Mouse (Mus musculus): ENCODE data around the gene Frmd8. TPM values are rescaled to one million over a fixed set of nuclear protein-coding genes. Genes with fewer than 3 reads are reported as not detected.

The Frmd8 gene
- total RNA-seq, 2 experiments from 2014 or later = 10.7 to 12.4 TPM

- intact Hi-C loops (cut with DNase I) = no loop called here
- DNase-seq (ENCODE audit: extremely low spot score in 1 of 2, low spot score in 2 of 2) = no peak
These were observed 11.3 kb downstream of the Frmd8 start for GRCm38 (mm10) chr19:5863776-5864175.

DNA sequence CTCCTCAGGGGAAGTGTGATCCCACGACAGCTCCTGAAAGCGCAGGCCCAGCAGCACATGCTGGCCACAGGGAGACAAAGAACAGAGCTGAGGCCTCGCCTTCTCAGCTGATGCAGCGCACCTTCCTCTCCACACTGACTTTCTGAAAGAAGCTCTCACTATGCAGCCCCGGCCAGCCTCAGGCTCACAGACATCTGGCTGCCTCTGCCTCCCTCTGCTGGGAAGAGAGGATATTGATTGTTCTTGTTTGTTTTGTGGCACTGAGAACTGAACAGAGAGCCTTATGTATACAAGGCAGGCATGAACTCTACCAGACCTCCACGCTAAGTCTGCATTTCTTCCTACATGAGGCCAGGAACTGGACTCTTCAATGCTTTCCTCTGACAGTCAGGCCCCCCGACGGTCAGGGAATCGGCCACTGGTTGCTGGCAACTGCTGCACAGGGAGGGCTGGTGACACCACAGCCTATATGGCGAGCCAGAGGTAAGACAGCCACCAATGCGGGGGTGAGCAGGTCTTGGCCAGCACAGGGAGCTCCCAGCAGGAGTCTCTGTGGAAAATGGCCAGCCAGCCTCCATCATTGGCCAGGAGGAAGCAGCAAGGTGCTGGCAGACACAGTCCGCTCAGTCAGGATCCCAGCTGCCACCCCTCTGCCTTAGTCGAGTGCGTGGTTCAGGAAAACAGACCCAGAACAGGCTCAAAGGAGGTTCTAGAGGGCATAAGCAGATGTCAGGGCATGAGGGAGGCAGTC lies 12.6 kb downstream of the Frmd8 start:
- intact Hi-C loops (cut with DNase I) = no loop called here
- DNase-seq (ENCODE audit: extremely low spot score in 1 of 2, low spot score in 2 of 2) = no peak

DNA sequence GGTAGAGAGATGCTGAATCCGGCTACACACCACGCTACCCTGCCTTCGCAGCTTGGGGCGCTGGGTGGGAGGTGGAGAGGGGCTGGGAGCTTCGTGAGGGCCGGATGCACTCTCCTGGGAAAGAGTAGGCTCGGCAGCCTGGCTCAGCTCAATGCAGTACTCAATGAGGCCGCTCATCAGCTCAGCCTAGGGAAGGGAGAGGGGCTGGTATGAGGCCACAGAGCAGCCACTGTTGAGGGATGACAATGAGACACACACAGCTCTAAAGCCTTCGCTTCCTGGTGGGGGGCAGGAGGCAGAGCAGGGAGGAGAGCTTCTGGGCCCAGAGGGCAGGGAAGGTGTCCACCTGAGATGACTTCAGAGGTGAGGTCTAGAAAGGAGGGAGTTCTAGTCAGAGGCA lies 18.5 kb downstream of the Frmd8 start:
- intact Hi-C loops (cut with DNase I) = loop anchor here (10.0 kb wide), 1 partner anchor 162 kb away; no protein-coding TSS in a partner anchor
- no peak for DNase-seq (ENCODE audit: extremely low spot score in 1 of 2, low spot score in 2 of 2)

- intact Hi-C loops (cut with DNase I) = loop anchor here (10.0 kb wide), 1 partner anchor 157 kb away; no protein-coding TSS in a partner anchor
- DNase-seq (ENCODE audit: extremely low spot score in 1 of 2, low spot score in 2 of 2) = no peak
These were observed 22.9 kb downstream of the Frmd8 start for GRCm38 (mm10) chr19:5852035-5852722.

DNA sequence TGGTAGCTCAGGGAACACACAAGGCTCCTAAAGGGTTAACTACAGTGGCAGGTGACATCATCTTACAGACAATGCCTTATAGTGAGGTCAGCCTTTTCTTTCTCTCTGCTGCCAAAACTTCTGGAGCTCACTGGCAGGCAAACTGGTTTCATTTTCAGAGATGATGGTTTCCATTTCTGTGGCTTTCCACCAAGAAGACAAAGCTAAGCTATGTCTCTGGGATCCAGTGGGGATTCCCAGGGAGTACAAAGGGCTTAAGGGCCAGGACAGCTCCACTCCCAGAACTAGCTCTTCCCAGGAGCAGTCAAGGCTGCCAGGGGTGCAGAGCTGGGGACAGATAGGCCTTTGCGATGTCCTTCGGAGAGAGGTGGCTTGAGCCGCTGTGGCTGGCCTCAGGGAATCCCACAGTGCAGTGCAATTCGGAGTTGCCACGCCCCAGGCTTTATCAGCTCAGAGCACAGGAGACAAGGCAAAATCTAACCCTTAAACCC lies 23.5 kb downstream of the Frmd8 start:
- intact Hi-C loops (cut with DNase I) = loop anchor here (2.0 to 10.0 kb wide), 2 partner anchors 59 to 157 kb away; no protein-coding TSS in a partner anchor
- no peak for DNase-seq (ENCODE audit: extremely low spot score in 1 of 2, low spot score in 2 of 2)

GRCm38 (mm10) chr19:5850860-5851259 lies 24.2 kb downstream of the Frmd8 start:
- intact Hi-C loops (cut with DNase I) = loop anchor here (2.0 to 10.0 kb wide), 2 partner anchors 58 to 156 kb away; no protein-coding TSS in a partner anchor
- no peak for DNase-seq (ENCODE audit: extremely low spot score in 1 of 2, low spot score in 2 of 2)

DNA sequence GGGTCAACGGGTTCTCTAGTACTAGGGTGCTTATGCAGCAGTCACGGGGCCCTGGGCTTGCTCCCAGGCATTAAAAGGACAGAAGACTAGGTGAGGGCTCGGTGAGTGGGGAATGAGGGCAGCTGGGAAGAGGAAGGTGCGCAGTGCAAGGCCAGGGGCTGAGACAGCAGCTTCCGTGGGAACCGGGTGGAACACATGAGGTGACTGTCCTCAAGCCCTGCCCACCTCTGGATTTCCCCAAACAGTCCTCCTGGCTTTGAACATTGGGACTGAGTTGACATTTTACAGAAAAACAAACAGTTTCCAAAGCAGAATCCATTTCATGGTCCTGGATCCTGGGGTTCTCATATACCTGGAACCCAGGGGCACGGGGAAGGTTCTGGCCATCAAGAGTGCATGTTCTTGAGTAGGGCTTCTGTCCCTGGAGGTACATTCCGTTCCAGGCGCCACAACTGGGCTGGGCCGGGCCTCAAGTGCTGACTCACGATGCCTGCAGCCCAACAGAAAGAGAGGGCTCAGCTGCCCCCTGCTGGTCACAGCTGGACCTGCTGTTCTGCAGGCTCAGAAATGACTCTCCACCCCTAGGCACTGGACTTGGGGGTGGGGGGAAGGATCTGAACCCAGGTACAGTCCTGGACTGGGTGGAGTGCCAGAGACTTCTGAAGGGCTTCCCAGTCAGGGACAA lies 25.1 kb downstream of the Frmd8 start:
- peak; percentile 86 to 95 for DNase-seq (ENCODE audit: extremely low spot score in 1 of 2, low spot score in 2 of 2)
- intact Hi-C loops (cut with DNase I) = loop anchor here (2.0 to 10.0 kb wide), 2 partner anchors 57 to 155 kb away; no protein-coding TSS in a partner anchor

GRCm38 (mm10) chr19:5848826-5849672 lies 26.0 kb downstream of the Frmd8 start:
- intact Hi-C loops (cut with DNase I) = no loop called here
- DNase-seq (ENCODE audit: extremely low spot score in 1 of 2, low spot score in 2 of 2) = no peak

DNA sequence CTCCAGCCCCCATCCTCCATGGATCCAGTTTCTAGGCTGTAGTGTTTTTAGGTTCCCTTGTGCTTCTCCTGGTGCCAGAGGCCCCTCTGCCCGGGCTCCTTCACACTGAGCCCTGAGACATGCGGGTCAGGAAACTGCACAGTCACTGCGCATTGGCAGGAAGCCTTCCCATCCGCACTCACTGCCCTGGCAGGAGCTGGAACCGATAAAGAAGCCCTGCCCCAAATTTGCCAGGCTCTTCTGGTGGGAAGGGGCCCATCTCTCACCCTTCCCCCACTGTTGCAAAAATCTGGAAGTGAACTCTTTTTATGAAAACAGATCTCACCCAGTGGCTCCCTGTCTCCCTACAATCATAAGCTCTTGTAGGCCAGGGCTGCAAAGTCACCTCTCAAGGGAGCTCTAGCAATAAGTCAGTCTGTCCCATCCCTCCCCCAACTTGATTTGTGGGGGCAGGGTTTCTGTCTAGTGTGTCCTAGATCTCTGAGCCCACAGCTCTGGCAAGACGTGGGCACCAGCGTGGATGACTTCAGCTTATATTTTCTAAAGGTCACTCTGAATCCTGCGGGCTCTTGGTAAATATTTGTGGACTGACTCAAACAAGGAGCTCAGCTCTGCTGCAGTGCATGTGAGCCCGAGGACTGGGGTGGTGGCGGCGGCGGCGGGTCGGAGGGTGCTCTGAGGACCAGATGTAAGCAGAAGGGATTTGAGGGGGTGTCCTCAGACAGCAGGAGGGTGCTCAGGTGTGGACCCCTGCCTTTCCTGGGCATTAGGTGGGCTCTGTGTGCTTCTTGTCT lies 26.8 kb downstream of the Frmd8 start:
- DNase-seq (ENCODE audit: extremely low spot score in 1 of 2, low spot score in 2 of 2) = peak in 1 of 2 experiments; percentile 72
- intact Hi-C loops (cut with DNase I) = no loop called here

- no peak for DNase-seq (ENCODE audit: extremely low spot score in 1 of 2, low spot score in 2 of 2)
- intact Hi-C loops (cut with DNase I) = no loop called here
These were observed 27.7 kb downstream of the Frmd8 start for GRCm38 (mm10) chr19:5847306-5847796.

- DNase-seq (ENCODE audit: extremely low spot score in 1 of 2, low spot score in 2 of 2) = peak; percentile 91 to 92
- intact Hi-C loops (cut with DNase I) = no loop called here
These were observed 28.3 kb downstream of the Frmd8 start for GRCm38 (mm10) chr19:5846557-5847305.

DNA sequence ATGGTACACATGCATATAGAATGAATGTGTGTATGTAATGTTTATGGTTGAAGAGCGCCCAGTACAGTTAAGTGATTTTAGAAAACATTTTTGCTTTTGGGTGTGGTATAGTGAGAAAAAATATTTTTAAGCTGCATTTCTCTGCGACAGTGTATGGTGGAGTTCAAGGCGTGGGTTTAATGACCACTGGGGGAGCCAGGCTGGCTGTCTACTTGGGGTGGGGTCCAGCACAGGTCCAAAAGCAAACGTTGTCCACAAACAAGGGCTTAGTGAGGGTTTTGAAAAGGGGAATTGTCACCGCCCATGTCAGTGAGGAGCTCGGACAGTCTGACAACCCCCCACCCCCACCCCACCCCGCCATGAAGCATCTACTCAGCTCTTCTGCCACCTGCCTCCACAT lies 28.9 kb downstream of the Frmd8 start:
- DNase-seq (ENCODE audit: extremely low spot score in 1 of 2, low spot score in 2 of 2) = peak in 1 of 2 experiments; percentile 57
- intact Hi-C loops (cut with DNase I) = no loop called here

DNA sequence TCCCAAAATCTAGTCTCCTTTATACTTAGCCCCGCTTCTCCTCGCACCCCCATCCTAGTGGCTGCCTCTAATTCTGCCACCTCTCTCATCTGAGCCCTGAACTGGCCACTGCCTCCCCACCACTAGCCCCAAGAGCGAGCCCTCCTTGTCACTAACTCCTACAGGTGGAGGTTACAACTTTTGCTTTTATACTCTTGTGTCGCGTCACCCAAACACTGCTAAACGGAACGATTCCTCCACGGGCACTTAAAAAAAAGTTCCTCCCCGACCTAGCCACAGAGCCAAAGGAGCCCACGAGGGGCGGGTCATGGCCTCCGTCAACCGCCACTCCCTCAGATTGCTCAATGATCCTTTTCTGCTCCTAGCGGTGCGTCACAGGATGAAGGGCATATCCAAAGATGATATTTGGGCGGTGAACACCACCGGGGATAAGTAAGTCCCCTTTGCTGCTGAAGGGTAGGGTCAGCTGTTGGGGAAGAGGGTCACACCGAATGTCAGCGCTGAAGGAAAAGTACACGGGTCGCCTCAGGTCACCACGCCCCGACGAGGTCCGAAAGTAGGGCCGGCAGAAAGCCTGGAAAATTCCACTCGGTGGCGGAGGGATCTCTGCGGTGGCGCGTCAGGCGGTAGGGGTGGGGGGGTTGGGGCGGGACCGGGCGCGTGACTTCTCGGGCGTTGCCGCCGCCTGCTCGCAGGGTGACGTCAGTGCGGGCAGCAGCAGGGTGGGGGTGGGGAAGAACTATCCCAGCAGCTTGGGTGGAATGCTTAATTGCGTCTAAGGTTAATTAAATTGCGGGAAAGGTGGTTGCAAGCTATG lies 29.5 kb downstream of the Frmd8 start:
- peak; percentile 92 to 98 for DNase-seq (ENCODE audit: extremely low spot score in 1 of 2, low spot score in 2 of 2)
- intact Hi-C loops (cut with DNase I) = loop anchor here (1.0 kb wide), 1 partner anchor 43 kb away; no protein-coding TSS in a partner anchor

- no peak for DNase-seq (ENCODE audit: extremely low spot score in 1 of 2, low spot score in 2 of 2)
- intact Hi-C loops (cut with DNase I) = loop anchor here (1.0 kb wide), 1 partner anchor 43 kb away; no protein-coding TSS in a partner anchor
These were observed 30.2 kb downstream of the Frmd8 start for GRCm38 (mm10) chr19:5844831-5845318.

GRCm38 (mm10) chr19:5843781-5844691 lies 31.0 kb downstream of the Frmd8 start:
- intact Hi-C loops (cut with DNase I) = no loop called here
- peak in 1 of 2 experiments; percentile 44 for DNase-seq (ENCODE audit: extremely low spot score in 1 of 2, low spot score in 2 of 2)

Measured in left cerebral cortex, postnatal 10 days (tissue).